Mouse (Mus musculus): ENCODE data around the gene Ankle2. TPM values are rescaled to one million over a fixed set of nuclear protein-coding genes. Genes with fewer than 3 reads are reported as not detected.

Gene Ankle2
- polyA plus RNA-seq, 1 experiment from 2014 or later, result 46.1 TPM

Other genes with a start within 250 kb of the Ankle2 start
- 22.3 and 26.7 TPM in 2 replicates for gene Zfp932, start 234.5 kb upstream of the Ankle2 start, polyA plus RNA-seq (2014; fragmentation: Nextera tagmentation; extraction: Ambion mirVana)
- gene Gm17655, start 158.5 kb upstream of the Ankle2 start, polyA plus RNA-seq (2014; fragmentation: Nextera tagmentation; extraction: Ambion mirVana), result 4.5 and 7.1 TPM in 2 replicates
- 1.3 and 1.5 TPM in 2 replicates for gene Gm35315, start 136.6 kb upstream of the Ankle2 start, polyA plus RNA-seq (2014; fragmentation: Nextera tagmentation; extraction: Ambion mirVana)
- gene Plcxd1, start 131.0 kb upstream of the Ankle2 start, polyA plus RNA-seq (2014; fragmentation: Nextera tagmentation; extraction: Ambion mirVana), result 0.27 and 0.39 TPM in 2 replicates
- 20.9 and 24.8 TPM in 2 replicates for gene Gtpbp6, start 122.8 kb upstream of the Ankle2 start, polyA plus RNA-seq (2014; fragmentation: Nextera tagmentation; extraction: Ambion mirVana)
- gene Zfp605, start 120.9 kb upstream of the Ankle2 start, polyA plus RNA-seq (2014; fragmentation: Nextera tagmentation; extraction: Ambion mirVana), result 4.5 and 4.8 TPM in 2 replicates
- gene Chfr, start 95.2 kb upstream of the Ankle2 start, polyA plus RNA-seq (2014; fragmentation: Nextera tagmentation; extraction: Ambion mirVana), result 46.2 and 47.7 TPM in 2 replicates
- gene Golga3, start 54.3 kb upstream of the Ankle2 start, polyA plus RNA-seq (2014; fragmentation: Nextera tagmentation; extraction: Ambion mirVana), result 21.1 and 21.9 TPM in 2 replicates
- 83.6 and 86.2 TPM in 2 replicates for gene Pgam5, start 38.9 kb downstream of the Ankle2 start, polyA plus RNA-seq (2014; fragmentation: Nextera tagmentation; extraction: Ambion mirVana)
- 7.8 and 9.7 TPM in 2 replicates for gene Pxmp2, start 55.2 kb downstream of the Ankle2 start, polyA plus RNA-seq (2014; fragmentation: Nextera tagmentation; extraction: Ambion mirVana)
- gene Pole, start 55.3 kb downstream of the Ankle2 start, polyA plus RNA-seq (2014; fragmentation: Nextera tagmentation; extraction: Ambion mirVana), result 41.0 and 46.1 TPM in 2 replicates
- gene P2rx2, start 112.2 kb downstream of the Ankle2 start, polyA plus RNA-seq (2014; fragmentation: Nextera tagmentation; extraction: Ambion mirVana), result 1.00 and 2.0 TPM in 2 replicates
- gene Lrcol1, start 113.7 kb downstream of the Ankle2 start, polyA plus RNA-seq (2014; fragmentation: Nextera tagmentation; extraction: Ambion mirVana), result not detected in 2 replicates
- gene Fbrsl1, start 217.5 kb downstream of the Ankle2 start, polyA plus RNA-seq (2014; fragmentation: Nextera tagmentation; extraction: Ambion mirVana), result 14.5 and 17.1 TPM in 2 replicates